23 mouse cellular contexts compared by ENCODE assay signal in the genomic region with DNA sequence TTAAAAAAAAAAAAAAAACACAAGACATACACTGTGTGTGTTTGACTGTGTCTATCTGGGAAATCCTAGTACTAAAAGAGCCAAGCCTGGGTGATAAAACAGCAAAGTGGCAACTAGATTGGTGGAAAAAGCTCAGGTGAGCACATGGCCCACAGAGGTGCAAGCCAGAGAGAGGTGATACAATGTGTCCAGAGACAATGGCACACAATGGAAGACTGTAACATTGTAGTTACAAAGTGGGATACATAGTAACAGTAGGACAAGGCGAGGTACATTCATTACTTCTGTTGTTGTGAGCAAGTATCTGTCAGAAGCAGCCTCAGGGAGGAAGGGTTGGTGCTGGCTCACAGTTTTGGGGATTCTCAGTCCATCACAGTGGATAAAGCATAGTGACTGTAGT.
"Had no signal": no experiment of that assay in that cellular context is flagged by ENCODE, and none has a peak within 500 bp of the region (broad histone marks: within the 10 kb centered on the region; RNA-seq: fewer than 3 reads in every experiment).

No protein-coding gene starts in this region.

- H3K36me3 ChIP-seq: heart, embryonic 12.5 days; hindbrain, embryonic 10.5 days; intestine, embryonic 15.5 days; limb, embryonic 10.5 days; limb, embryonic 12.5 days had no signal

- H3K9me3 ChIP-seq: heart, embryonic 12.5 days; hindbrain, embryonic 10.5 days; intestine, embryonic 15.5 days; limb, embryonic 10.5 days; limb, embryonic 12.5 days had no signal

- H3K4me2 ChIP-seq: heart, embryonic 12.5 days; intestine, embryonic 15.5 days; limb, embryonic 12.5 days; liver, embryonic 11.5 days had no signal

- H3K27ac ChIP-seq: gastrocnemius, adult 2 months; heart, adult 2 months; hindbrain, embryonic 10.5 days; intestine, embryonic 15.5 days; left cerebral cortex, adult 2 months; limb, embryonic 10.5 days; limb, embryonic 12.5 days had no signal

- H3K27me3 ChIP-seq: heart, embryonic 12.5 days; intestine, embryonic 15.5 days; limb, embryonic 12.5 days had no signal

- H3K9ac ChIP-seq: heart, embryonic 12.5 days; intestine, embryonic 15.5 days; limb, embryonic 12.5 days had no signal

- ATAC-seq: forebrain, embryonic 16.5 days; inflammation-experienced regulatory T-cells, adult 6 months; intestine, embryonic 15.5 days; intestine, postnatal 0 days had no signal

- DNase-seq: gastrocnemius, adult 2 months; gastrocnemius, postnatal 10 days; gastrocnemius, postnatal 25 days; heart, adult 2 months; heart, postnatal 10 days; heart, postnatal 4 days; kidney, adult 18-20 months; kidney, adult 8-10 months; kidney, postnatal 10 days; kidney, postnatal 25 days; layer of hippocampus, adult 9-11 months; layer of hippocampus, postnatal 36 days; liver had no signal

- H3K4me3 ChIP-seq: gastrocnemius, adult 2 months; heart, adult 2 months; heart, embryonic 12.5 days; hindbrain, embryonic 10.5 days; intestine, embryonic 15.5 days; left cerebral cortex, adult 2 months; limb, embryonic 10.5 days; limb, embryonic 12.5 days had no signal
